Mouse (Mus musculus): ENCODE results near the gene Zkscan16.

The Zkscan16 gene

DNA sequence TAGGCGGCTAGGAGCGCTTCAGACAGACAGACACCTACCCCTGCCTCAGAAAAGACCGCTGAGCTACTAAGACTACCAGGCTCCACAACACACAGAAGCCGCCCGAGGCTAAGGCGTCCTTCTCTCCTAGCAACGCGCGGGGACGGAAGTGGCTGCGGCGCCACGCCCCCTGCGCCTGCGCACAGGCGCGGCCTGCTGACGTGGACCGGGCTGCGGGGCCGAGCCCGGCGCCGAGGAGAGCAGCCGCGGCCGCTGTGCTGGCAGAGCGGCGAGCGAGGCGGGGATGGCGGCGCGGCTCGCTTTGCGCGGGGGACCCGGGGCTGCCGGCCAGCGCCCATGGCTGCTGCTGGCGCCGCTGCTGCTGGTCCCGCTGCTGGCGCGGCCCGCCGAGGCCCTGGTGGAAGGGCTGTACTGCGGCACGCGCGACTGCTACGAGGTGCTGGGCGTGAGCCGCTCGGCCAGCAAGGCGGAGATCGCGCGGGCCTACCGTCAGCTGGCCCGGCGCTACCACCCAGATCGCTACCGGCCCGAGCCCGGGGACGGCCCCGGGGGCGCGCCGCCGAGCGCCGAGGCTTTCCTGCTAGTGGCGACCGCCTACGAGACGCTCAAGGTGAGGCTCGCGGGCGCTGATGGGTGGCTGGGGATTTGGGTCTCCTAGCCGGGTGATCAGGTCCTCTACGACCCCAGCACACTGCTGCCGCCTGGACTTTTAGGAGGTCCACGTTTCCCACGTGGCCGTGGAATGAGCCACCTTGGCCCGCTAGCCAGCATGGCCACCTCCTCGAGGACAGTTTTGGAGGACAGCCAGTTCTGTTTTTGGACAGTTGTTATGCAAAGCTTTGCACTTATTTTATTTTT, 59.7 kb downstream of the Zkscan16 start, which contains the start of gene Gm20503:
TSS of gene Gm20503 (plus strand) at position 263 of the 858 bp plus-strand sequence.
- DNase-seq: peak; percentile 94

DNA sequence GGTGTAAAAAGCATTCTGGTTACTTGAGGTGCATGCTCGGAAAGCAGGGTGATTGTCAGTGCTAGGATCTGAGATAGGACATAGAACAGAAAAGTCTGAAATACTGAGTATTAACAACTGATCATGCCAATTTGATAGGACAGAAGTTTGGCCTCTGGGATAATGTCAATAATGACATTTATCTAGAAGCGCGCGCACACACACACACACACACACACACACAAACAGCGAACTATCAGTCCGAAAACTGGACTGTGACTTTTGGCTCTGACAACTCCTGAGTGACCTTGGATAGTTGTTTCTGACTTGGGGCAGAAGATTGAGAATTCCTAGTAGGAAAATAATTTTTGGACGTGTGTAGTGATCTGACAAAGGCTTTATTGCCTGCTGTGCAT, 60.4 kb downstream of the Zkscan16 start:
- DNase-seq: no peak

DNA sequence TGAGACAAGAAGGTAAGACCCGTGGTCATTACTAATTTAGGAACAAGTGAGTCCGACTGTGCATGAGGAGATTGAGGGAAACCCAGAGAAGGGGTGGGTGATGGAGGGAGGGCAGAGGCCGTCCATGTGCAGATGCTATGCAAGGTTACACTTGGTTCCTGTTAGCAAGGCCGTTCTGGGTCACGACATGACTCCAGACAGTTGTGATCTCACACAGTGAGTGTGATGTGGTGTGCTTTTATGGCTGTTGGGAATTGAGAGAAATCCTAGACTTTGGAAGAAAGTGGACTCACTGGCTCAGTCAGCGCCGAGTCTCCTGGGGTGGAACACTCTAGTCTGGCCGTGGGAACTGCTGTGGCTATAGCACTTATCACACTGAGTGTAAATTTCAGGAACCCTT, 62.8 kb downstream of the Zkscan16 start:
- no peak for DNase-seq

DNA sequence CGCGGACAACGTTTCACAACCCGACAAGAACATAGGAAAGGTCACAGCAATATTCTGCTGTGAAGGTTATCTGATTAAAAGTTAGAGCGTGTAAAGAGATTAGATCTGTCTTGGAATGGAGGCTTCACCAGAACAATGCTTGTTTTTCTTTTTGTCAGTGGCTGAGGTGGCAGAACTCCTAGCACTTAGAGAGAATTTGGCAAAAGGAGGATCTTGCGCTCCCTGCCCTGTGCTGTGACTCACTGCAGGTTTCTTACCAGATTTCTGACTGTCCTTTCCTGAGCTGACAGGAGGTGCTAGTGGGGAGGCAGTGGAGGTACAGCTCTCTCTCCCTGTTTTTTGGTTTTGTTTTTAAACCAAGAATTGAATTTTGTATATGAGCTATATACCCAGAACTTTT, 63.6 kb downstream of the Zkscan16 start:
- DNase-seq: no peak

Measured in lung, postnatal 10 days (tissue).